Mouse (Mus musculus) CH12.LX (cell line): Measurements from ENCODE around the gene Cys1. TPM values are rescaled to one million over a fixed set of nuclear protein-coding genes. Genes with fewer than 3 reads are reported as not detected.

Experiments used
- DNase-seq: peaks from one replicate; pipeline ENCODE4 v3.0.0-alpha.2; 2013; ENCODE audit errors: extremely low read depth
- H3K27ac ChIP-seq: 2 replicates; pipeline ENCODE4 v1.5.1; 2012; ENCODE audit warnings: low read depth, mild to moderate bottlenecking, control low read depth, moderate library complexity; ENCODE audit not compliant: insufficient read depth
- H3K27me3 ChIP-seq: replicated peaks from 2 replicates; pipeline ENCODE3; 2012; ENCODE audit warnings: inconsistent platforms
- H3K36me3 ChIP-seq, 2 experiments: replicated peaks in 1 of 2; 2 replicates each; pipeline versions ENCODE3 to v1.6.1; 2012; ENCODE audit warnings: inconsistent platforms in 1 of 2, low read length in 1 of 2, mild to moderate bottlenecking in 1 of 2, mixed read lengths in 1 of 2, moderate library complexity in 1 of 2; ENCODE audit not compliant: control insufficient read depth in 1 of 2, insufficient read depth in 1 of 2
- H3K4me1 ChIP-seq, 2 experiments: 2 replicates each; pipeline ENCODE4 v1.6.1; 2012; ENCODE audit warnings: inconsistent platforms in 1 of 2, moderate library complexity in 1 of 2; ENCODE audit not compliant: insufficient read depth in 2 of 2, control insufficient read depth in 1 of 2
- H3K4me2 ChIP-seq: 2 replicates; pipeline ENCODE4 v1.6.1; 2012; ENCODE audit warnings: low read depth, mild to moderate bottlenecking, control low read depth; ENCODE audit not compliant: poor library complexity, insufficient read depth, severe bottlenecking
- H3K4me3 ChIP-seq, 3 experiments: fragments of 150-350 bp in 1 of 3; sonication (generic) in 1 of 3; replicated peaks in 1 of 3; 2 replicates each; pipeline versions ENCODE3 to v1.5.1; 2011 to 2012; ENCODE audit warnings: low read depth in 2 of 3, low read length in 2 of 3, mild to moderate bottlenecking in 2 of 3, moderate library complexity in 2 of 3, control low read depth in 1 of 3, improper control_type of control experiment in 1 of 3, inconsistent platforms in 1 of 3, mixed read lengths in 1 of 3; ENCODE audit not compliant: poor library complexity in 1 of 3
- H3K79me2 ChIP-seq: replicated peaks from 2 replicates; pipeline ENCODE4 v1.6.1; 2012; ENCODE audit warnings: mild to moderate bottlenecking, moderate library complexity; ENCODE audit not compliant: control insufficient read depth, poor library complexity, insufficient read depth, severe bottlenecking; ENCODE audit errors: extremely low read depth
- H3K9ac ChIP-seq: 2 replicates; pipeline ENCODE4 v1.6.1; 2012; ENCODE audit warnings: low read depth, mild to moderate bottlenecking, control low read depth, moderate library complexity; ENCODE audit not compliant: insufficient read depth
- H3K9me3 ChIP-seq: replicated peaks from 2 replicates; pipeline ENCODE3; 2012; ENCODE audit warnings: low read length, inconsistent platforms, mixed read lengths
- BHLHE40 ChIP-seq: IDR thresholded peaks from 2 replicates; pipeline ENCODE4 v1.6.1; 2011; ENCODE audit warnings: mild to moderate bottlenecking, low read depth, low read length, improper control_type of control experiment
- CHD1 ChIP-seq: IDR thresholded peaks from 2 replicates; pipeline ENCODE4 v1.6.1; 2012; ENCODE audit warnings: low read depth, low read length, improper control_type of control experiment, inconsistent platforms
- CHD2 ChIP-seq: IDR thresholded peaks from 2 replicates; pipeline ENCODE4 v1.6.1; 2011; ENCODE audit warnings: low read length, improper control_type of control experiment
- CTCF ChIP-seq, 2 experiments: IDR thresholded peaks in 1 of 2; conservative IDR thresholded peaks in 1 of 2; 2 replicates each; pipeline ENCODE4 v1.5.1; 2011 to 2012; ENCODE audit warnings: low read depth in 2 of 2, low read length in 2 of 2, improper control_type of control experiment in 1 of 2, inconsistent platforms in 1 of 2, mild to moderate bottlenecking in 1 of 2, moderate library complexity in 1 of 2
- E2F4 ChIP-seq: IDR thresholded peaks from 2 replicates; pipeline ENCODE4 v1.6.1; 2011; ENCODE audit warnings: low read depth, low read length, improper control_type of control experiment; ENCODE audit not compliant: insufficient replicate concordance
- ELF1 ChIP-seq: IDR thresholded peaks from 2 replicates; pipeline ENCODE4 v1.6.1; 2014; ENCODE audit warnings: low read depth, mild to moderate bottlenecking, inconsistent platforms, low read length, improper control_type of control experiment
- EP300 ChIP-seq: IDR thresholded peaks from 2 replicates; pipeline ENCODE4 v1.6.1; 2011; ENCODE audit warnings: low read length, improper control_type of control experiment
- ETS1 ChIP-seq: conservative IDR thresholded peaks from 2 replicates; pipeline ENCODE4 v1.6.1; 2012; ENCODE audit warnings: low read depth, mild to moderate bottlenecking, inconsistent platforms, low read length, improper control_type of control experiment, moderate library complexity
- IRF4 ChIP-seq: IDR thresholded peaks from 2 replicates; pipeline ENCODE4 v1.6.1; 2014; ENCODE audit warnings: low read depth, mild to moderate bottlenecking, inconsistent platforms, low read length, improper control_type of control experiment
- KAT2A ChIP-seq: IDR thresholded peaks from 2 replicates; pipeline ENCODE4 v1.6.1; 2012; ENCODE audit warnings: low read length, improper control_type of control experiment, inconsistent platforms; ENCODE audit not compliant: insufficient replicate concordance
- MAX ChIP-seq: IDR thresholded peaks from 2 replicates; pipeline ENCODE4 v1.6.1; 2011; ENCODE audit warnings: low read length, improper control_type of control experiment
- MEF2A ChIP-seq: IDR thresholded peaks from 2 replicates; pipeline ENCODE4 v1.6.1; 2014; ENCODE audit warnings: low read depth, mild to moderate bottlenecking, inconsistent platforms, low read length, improper control_type of control experiment, borderline replicate concordance
- MXI1 ChIP-seq: IDR thresholded peaks from 2 replicates; pipeline ENCODE4 v1.6.1; 2011; ENCODE audit warnings: mild to moderate bottlenecking, low read depth, low read length, improper control_type of control experiment
- MYC ChIP-seq: IDR thresholded peaks from 2 replicates; pipeline ENCODE4 v1.6.1; 2011; ENCODE audit warnings: low read depth, mild to moderate bottlenecking, improper control_type of control experiment, low read length
- NELFE ChIP-seq: IDR thresholded peaks from 2 replicates; pipeline ENCODE4 v1.6.1; 2011; ENCODE audit warnings: low read depth, low read length, improper control_type of control experiment
- PAX5 ChIP-seq: IDR thresholded peaks from 2 replicates; pipeline ENCODE4 v1.6.1; 2012; ENCODE audit warnings: low read length, inconsistent platforms, mixed read lengths
- RCOR1 ChIP-seq: conservative IDR thresholded peaks from 2 replicates; pipeline ENCODE4 v1.6.1; 2012; ENCODE audit warnings: low read depth, mild to moderate bottlenecking, inconsistent platforms, low read length, improper control_type of control experiment
- SIN3A ChIP-seq: IDR thresholded peaks from 2 replicates; pipeline ENCODE4 v1.6.1; 2012; ENCODE audit warnings: low read length, improper control_type of control experiment, inconsistent platforms
- SMC3 ChIP-seq: IDR thresholded peaks from 2 replicates; pipeline ENCODE4 v1.6.1; 2011; ENCODE audit warnings: low read depth, low read length, improper control_type of control experiment
- TBP ChIP-seq: conservative IDR thresholded peaks from 2 replicates; pipeline ENCODE4 v1.6.1; 2011; ENCODE audit warnings: low read depth, low read length, improper control_type of control experiment
- TCF12 ChIP-seq: IDR thresholded peaks from 2 replicates; pipeline ENCODE4 v1.6.1; 2014; ENCODE audit warnings: low read depth, mild to moderate bottlenecking, inconsistent platforms, low read length, improper control_type of control experiment
- ZKSCAN1 ChIP-seq: IDR thresholded peaks from 2 replicates; pipeline ENCODE4 v1.6.1; 2012; ENCODE audit warnings: low read depth, inconsistent platforms, low read length, improper control_type of control experiment, borderline replicate concordance
- dilution Hi-C: fragments of 300-500 bp; cut with MboI; formaldehyde crosslinking; loops from 2 replicates; pipeline ENCODE4 v1.14.3; 2020; ENCODE audit warnings: low sequenced_read_pairs; ENCODE audit not compliant: extremely low pct_unique_long_range_greater_than_20kb, extremely low pct_ligation_motif_present
- in situ Hi-C: fragments of 300-500 bp; cut with MboI; formaldehyde crosslinking; loops from 3 replicates; pipeline ENCODE4 v1.14.3; 2019; ENCODE audit warnings: low sequenced_read_pairs, low pct_ligation_motif_present, low pct_unique_long_range_greater_than_20kb, mixed read lengths
- polyA plus RNA-seq: library from polyadenylated mRNA; unstranded; fragments of >175 nt; gene quantifications from 2 replicates; pipeline ENCODE4 v1.2.1, GENCODE M21; 2012; ENCODE audit warnings: low read depth; ENCODE audit not compliant: insufficient read length
- total RNA-seq, 2 experiments: library from RNA; depleted of rRNA; stranded (reverse); fragments of 300-350 nt in 1 of 2; fragments of >200 nt in 1 of 2; gene quantifications; 2 replicates each; pipeline ENCODE4 v1.2.3; 2012 to 2014

The Cys1 gene
- total and polyA plus RNA-seq, 3 experiments, result not detected

DNA sequence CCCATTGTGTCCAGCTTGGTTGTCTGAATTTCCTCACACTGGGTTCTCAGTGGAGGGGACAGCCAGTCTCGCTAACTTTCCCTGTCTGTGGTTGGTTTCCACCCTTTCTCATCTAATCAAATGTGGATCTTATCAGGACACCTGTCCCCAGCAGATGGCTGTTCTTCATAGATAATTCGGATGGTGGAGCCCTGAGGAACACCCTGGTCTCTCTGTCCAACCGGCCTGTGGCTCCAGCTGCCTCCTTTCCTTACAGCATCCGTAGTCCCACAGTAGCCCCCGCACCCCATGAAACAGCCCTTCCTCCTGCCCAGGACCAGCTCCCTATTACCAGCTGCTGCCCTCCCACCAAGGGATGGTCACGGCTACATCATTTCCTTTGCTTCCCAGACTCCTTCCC, 35.7 kb downstream of the Cys1 start:
- H3K9ac ChIP-seq, result no peak overlapping the region

DNA sequence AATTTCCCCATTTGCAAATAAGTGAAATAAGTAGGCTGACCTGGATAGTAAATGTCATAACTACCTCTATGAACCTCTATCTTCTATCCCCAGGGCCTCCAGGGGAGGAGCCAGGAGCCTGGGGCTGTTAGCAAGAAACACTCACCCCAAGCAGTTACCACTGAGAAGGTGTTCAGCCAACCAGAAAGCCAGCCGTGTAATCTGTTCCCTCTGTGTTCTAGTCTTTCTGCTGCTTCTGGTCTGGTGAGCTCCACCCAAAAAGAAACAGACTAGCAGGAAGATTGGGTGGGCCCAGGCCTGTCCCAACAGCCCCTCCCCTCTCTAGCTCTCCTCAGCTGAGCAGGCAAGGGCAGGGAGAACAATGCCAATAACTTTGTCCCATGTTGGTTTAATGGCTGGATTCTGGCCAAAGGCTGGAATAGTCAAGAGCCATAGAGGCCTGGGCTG, 37.5 kb downstream of the Cys1 start:
- peaks cover 10 to 31% of the 10 kb centered on the region in 2 experiments for H3K4me1 ChIP-seq
- H3K9ac ChIP-seq, result no peak overlapping the region
- H3K27ac ChIP-seq, result no peak overlapping the region
- in situ Hi-C loops (no loop called here), dilution Hi-C loops (no loop called here)
- TF ChIP-seq SIN3A (no peak), TCF12 (0 out of 2 replicates have a peak, but pooled peaks have one; percentile 21), E2F4 (no peak), ELF1 (no peak), BHLHE40 (0 out of 2 replicates have a peak, but pooled peaks have one; percentile 23), EP300 (0 out of 2 replicates have a peak, but pooled peaks have one; percentile 23), MEF2A (peak; percentile 35; the same call in 1 of the 2 replicates), CHD2 (no peak), KAT2A (no peak), ETS1 (0 out of 2 replicates have a peak, but pooled peaks have one; percentile 27), SMC3 (no peak), CHD1 (no peak)
- DNase-seq, result peak; percentile 77
- H3K79me2 ChIP-seq, result no peaks in the 10 kb centered on the region
- H3K36me3 ChIP-seq, result no peaks in the 10 kb centered on the region
- no peaks in the 10 kb centered on the region for H3K27me3 ChIP-seq
- no peak overlapping the region for H3K4me2 ChIP-seq
- H3K9me3 ChIP-seq, result no peaks in the 10 kb centered on the region
- no peak overlapping the region for H3K4me3 ChIP-seq

More for the DNA sequence above, 35.7 kb downstream of the Cys1 start:
- DNase-seq, result no peak
- no peak for TF ChIP-seq RCOR1
- no peak for TF ChIP-seq TBP
- no peak for TF ChIP-seq CTCF (conservative IDR thresholded peaks at IDR 0.05 in 1 of 2, IDR thresholded peaks at IDR 0.05 in 1 of 2; ENCODE audit: low read depth in 2 of 2, low read length in 2 of 2)
- TF ChIP-seq IRF4, result no peak
- no peak for TF ChIP-seq SIN3A
- no peak for TF ChIP-seq NELFE
- no peak for TF ChIP-seq ZKSCAN1
- TF ChIP-seq BHLHE40, result no peak
- no peak for TF ChIP-seq PAX5
- TF ChIP-seq MAX, result no peak
- no peak for TF ChIP-seq MYC
- no peak for TF ChIP-seq MXI1
- TF ChIP-seq ETS1, result no peak
- TF ChIP-seq TCF12, result no peak
- H3K9me3 ChIP-seq, result no peaks in the 10 kb centered on the region
- peaks cover 15 to 41% of the 10 kb centered on the region in 2 experiments for H3K4me1 ChIP-seq
- no peaks in the 10 kb centered on the region for H3K36me3 ChIP-seq
- H3K79me2 ChIP-seq, result no peaks in the 10 kb centered on the region
- dilution Hi-C loops (no loop called here), in situ Hi-C loops (no loop called here)
- no peak overlapping the region for H3K27ac ChIP-seq
- H3K4me3 ChIP-seq, result no peak overlapping the region
- no peak overlapping the region for H3K4me2 ChIP-seq
- no peaks in the 10 kb centered on the region for H3K27me3 ChIP-seq
